Mouse (Mus musculus) left cerebral cortex, adult 11 months (tissue): ENCODE measurements around the gene Ptma.
"Not testable (repeated sequence)": the region's sequence is repeated elsewhere in the genome, so short reads cannot be mapped to it uniquely, and the experiment has no call there.

ENCODE experiments used
- DNase-seq: peaks from one replicate; pipeline ENCODE4 v3.0.0; 2022; ENCODE audit warnings: low spot score

The Ptma gene

DNA sequence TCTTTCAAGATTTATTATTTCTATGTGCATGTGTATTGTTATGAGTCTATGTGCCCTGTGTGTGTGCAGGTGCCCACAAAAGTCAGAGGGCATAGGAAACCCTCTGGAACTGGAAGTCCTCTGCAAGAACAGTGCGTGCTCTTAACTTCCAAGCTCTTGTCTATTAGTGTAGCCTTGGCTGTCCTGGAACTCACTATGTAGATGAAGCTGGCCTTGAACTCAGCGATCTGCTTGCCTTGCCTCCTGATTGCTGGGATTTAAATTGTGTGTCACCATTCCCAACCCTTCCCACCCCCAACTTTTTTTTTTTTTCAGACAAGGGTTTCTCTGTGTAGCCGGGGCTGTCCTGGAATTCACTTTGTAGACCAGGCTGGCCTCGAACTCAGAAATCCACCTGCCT, 30.2 kb upstream of the Ptma start:
- DNase-seq: no peak

GRCm38 (mm10) chr1:86497361-86497760, 29.2 kb upstream of the Ptma start:
- no peak for DNase-seq

GRCm38 (mm10) chr1:86497986-86498385, 28.5 kb upstream of the Ptma start:
- no peak for DNase-seq

DNA sequence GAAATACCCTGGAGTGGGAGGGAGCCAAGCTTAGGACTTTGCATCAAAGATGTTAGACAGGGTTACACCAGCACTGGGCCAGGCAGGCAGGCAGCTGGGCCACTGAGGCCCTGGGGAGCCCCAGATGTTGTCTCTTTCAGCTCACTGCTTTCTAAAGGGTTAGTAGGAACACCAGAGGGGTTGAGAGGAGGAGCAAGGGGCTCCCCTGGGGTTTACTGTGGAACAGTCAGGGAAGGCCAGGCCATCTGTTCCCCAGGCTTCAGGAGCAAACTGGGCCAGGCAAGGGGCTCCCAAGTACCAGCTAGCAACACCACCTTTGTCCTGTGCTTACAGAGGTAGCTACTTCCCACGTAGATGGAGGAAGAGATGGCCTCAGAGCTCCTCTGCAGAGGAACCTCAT, 27.9 kb upstream of the Ptma start:
- no peak for DNase-seq

DNA sequence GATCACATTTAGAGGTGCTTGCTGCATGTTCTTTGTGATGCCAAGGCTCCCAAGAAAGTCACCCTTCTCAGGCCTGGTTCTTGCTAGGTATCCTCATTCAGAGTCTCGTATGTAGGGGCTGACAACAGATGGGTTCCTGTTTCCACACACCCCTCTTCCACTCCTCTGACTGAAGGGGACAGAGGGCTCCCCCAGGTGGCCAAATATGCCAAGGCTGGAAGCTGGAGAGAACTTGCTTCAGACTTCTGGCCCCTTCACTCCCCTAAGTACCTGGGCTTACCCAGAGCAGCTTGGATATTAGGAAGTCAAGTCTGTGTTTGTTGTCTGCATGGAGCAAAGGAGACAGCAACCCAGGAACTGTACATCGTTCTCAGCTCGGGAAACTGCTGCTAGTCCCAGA, 26.6 kb upstream of the Ptma start:
- DNase-seq: no peak

DNA sequence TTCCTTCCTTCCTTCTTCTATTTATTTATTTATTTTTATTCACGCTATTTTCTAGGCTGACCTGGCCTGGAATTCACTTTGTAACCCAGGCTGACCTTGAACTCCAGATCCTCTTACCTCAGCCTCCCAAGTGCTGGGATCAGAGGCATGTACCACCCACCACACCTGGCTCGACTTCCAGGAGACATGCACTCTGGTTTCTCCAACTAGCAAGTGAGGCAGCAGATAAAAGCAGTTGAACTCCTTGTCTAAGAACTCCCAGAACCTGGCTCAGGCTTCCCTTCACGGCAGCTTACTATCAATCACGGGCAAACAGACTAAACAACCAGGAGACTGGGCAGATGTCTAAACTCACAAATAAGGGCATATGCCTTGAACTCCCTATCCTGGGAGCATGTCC, 25.8 kb upstream of the Ptma start:
- DNase-seq: no peak

DNA sequence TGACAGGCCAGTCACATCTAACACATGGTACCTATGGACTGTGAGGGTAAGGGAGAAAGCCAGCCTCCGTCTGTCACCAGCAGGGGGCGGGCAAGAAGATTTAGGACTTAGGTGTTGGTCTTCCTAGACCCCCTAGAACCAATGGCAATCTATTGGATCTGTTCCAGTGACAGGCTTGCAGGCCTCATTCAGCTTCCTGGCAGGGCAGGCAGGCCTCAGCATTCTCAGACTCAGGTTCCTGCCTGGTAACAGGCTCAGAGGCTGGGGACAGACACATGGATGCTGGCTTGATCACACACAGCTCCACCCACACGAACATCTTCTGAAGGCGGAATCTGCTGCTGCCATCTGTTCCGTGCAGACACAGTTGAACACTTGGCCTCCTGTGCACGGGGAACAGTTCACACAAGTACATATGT, 25.4 kb upstream of the Ptma start:
- DNase-seq: peak; percentile 75

DNA sequence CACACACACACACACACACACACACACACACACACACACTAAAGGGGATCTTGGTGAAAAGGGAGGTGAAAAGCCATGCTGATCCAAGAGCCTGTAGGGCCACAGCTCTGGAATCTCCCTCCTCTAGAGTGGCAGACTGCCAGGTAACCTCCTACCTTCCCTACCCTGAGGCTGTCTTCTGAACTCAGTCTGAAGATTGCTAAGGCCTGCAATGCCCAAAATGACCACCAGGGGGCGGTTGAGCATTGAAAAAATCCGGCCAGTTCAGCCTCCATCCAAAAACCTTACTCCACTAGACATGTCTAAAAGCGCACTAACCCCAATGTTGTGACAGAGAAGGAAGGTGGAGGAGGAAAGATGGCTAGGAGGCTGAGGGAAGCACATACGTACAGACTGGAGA, 25.0 kb upstream of the Ptma start:
- peak; percentile 89 for DNase-seq

- no peak for DNase-seq
Measured at GRCm38 (mm10) chr1:86502221-86503048, 24.1 kb upstream of the Ptma start.

- DNase-seq: no peak
Measured at GRCm38 (mm10) chr1:86503165-86503747, 23.3 kb upstream of the Ptma start.

DNA sequence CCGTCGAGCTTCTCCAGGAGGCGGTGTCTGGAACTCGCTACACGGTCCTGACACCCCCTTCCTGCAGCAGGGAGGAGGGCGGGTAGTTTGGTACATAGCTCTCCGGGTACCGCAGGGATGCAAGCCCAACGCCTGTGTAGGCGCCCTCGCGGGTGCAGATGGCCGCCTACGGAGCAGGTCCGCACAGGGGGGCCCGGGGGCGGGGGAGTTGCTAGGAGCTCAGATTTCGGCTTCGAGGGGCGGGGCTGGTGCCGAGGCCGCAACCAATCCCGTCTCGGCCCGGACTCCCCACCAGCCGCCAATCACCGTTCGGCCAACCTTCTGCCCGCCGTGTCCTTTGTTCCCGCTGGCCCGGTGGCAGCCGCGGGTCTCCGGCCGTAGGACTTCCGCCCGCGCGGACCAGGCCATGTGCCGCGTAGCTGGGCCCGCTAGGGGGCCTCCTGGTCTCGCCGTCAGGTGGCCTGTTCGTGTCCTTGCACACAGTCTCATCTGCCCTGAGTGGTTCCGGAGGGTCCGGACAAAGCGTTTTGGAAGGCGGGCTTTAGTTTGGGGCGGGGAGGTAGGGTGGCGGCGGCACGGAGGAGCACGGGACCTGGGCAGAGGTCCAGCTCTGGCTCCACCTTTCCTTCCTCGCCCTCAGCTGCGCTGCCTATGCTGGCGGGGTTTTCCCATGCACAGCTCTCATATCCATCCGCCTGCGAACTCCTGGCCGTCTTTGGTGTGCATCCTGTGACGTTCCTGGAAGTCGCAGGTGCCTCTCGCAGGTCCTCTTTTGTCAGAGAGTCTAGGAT, 22.4 kb upstream of the Ptma start:
- DNase-seq: peak; percentile 91

- no peak for DNase-seq
Measured at GRCm38 (mm10) chr1:86504697-86505421, 21.7 kb upstream of the Ptma start.

DNA sequence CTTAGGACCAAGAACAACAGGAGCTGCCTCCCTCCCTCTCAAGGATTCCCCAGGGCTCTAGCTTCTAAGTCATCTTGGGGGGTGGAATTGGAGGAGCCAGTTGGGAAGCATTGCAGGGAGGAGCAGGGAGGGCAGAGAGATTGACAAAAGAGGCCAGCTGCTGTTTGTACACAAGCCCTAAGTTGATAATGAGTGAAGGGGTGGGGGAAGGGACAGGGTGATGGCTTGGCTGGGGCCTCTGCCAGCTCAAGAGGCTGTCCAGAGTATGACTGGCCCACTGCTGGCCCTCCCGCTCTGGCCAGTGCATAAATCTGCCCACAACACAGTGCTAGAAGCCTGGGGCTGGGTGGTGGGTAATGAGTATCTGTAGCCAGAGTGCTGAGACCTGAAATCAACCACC, 21.1 kb upstream of the Ptma start:
- DNase-seq: peak; percentile 60

DNA sequence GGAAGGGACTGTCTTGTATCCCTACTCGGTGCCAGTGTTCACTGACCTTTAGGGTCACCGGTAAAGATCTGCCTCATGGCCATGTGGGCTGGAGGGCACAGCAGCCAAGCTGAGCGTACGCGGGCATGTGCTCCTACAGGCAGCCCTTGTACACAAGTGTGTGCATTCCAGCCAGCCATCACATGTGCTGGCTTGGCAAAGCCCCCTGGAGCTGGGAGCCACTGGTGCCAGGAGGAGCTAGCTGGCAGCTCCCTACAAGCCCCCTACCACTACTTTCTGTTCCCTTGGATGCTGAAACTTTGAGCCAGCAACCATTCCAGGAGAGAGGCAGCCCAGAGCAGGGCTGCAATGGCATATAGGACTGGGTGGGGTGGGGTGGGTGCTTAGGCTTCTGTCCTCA, 20.1 kb upstream of the Ptma start:
- DNase-seq: no peak

DNA sequence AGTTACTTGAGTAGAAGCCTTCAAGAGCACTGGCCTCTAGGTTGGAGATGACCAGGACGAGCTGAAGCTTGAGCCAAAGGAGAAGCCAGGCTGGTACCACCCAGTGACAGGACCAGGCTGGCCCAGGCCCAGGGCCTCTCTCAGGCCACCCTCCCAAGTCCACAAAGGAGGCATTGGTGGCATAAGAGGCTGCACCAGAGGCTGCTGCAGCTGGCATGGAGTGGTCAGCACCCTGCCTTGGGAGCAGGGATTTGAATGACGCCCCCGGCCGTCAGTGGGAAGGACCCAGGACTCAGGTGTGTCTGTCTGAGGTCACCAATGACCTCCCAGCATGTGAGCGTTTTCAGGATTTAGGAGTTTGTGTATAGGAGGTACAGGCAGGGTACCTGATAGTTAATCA, 18.7 kb upstream of the Ptma start:
- DNase-seq: no peak

DNA sequence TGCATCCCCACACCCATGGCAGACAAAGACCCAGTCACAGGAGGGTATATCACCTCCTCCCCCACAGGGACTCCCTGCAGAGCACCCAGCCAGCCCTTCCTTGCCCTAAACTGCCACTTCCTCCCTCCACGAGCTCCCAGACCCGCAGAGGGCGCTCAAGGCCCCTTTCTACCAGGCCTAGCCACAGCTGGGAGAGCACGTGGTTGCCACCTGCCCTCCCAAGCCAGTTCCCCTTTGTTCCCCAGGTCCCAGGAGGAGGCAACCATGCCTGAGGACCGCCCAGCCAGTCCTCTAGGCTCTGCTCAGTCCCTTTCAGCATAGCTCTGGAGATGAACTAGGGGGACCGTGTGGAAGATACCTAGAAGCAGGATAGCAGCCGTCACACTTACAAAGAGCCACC, 17.1 kb upstream of the Ptma start:
- DNase-seq: peak; percentile 85

GRCm38 (mm10) chr1:86510266-86510665, 16.3 kb upstream of the Ptma start:
- DNase-seq: no peak

- DNase-seq: no peak
Measured at GRCm38 (mm10) chr1:86510676-86511441, 15.7 kb upstream of the Ptma start.

GRCm38 (mm10) chr1:86512154-86512720, 14.3 kb upstream of the Ptma start:
- DNase-seq: no peak

GRCm38 (mm10) chr1:86513031-86513430, 13.5 kb upstream of the Ptma start:
- DNase-seq: not testable (repeated sequence)

DNA sequence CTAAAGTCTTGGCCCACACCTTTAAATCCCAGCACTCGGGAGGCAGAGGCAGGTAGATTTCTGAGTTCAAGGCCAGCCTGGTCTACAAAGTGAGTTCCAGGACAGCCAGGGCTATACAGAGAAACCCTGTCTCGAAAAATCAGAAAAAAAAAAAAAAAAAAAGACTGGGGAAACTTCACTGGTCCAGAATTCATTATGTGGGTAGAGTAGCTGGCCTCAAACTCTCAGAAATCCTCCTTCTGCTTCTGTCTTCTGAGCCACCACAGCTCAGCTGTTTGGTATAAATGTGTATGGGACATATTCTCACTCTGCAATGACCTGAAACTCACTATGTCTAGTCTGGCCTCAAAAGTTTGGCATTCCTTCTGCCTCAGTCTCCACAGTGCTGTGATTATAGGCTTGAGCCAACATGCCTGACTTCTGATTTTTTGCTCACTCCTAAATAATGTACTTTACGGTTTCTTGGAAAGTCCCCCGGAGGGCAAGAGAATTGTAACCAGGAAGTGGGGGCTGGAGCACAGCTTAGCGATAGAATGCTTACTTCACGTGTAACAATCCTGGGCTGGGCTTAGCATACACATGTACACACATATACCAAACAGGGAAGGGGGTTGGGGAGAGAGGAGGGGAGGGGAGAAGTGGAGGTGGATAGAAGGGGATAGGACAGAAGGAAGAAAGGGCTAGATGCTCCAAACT, 10.7 kb upstream of the Ptma start:
- no peak for DNase-seq
